Mouse (Mus musculus): ENCODE results near the gene Tuba1b. TPM values are rescaled to one million over a fixed set of nuclear protein-coding genes. Genes with fewer than 3 reads are reported as not detected.
A peak's percentile ranks its signal among the peaks of the same experiment; 100 is the strongest.
"Not testable (repeated sequence)": the region's sequence is repeated elsewhere in the genome, so short reads cannot be mapped to it uniquely, and the experiment has no call there.

The Tuba1b gene
- total and polyA plus RNA-seq, 2 experiments from 2014 or later, result 1,582 to 3,264 TPM

DNA sequence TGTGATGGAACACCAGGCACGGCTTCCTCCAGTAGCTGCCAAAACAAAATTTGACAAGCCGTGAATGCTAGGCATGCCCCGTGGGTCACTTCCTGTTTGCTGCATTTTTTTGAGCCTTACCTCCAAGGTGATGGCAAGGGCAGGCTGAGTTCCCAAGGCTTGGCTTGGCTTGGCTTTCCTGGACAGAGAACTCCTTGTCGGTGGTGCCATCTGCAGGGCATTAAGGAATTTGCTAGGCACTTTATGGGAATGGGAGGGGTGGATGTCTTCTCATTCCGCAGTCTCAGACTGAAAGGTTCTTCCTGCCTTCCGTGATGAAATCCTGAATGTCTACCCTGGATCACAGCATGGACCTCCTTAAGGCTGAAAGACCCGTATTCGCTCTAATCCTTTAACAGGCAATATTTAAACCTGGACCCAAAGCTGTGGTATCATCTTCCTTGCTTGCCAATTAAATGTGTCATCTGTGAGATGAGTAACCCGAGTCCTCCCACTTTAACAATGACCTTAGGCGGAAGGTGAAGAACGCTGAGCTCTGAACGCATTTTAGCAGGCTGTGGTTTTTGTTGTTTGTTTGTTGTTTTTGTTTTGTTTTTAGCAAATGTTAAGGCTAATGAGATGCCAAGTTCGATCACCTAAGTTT is 5.6 kb downstream of the Tuba1b start:
- H3K4me1 ChIP-seq (ENCODE audit: insufficient read depth, low read length), result 0 out of 2 replicates have a peak, but pooled peaks cover 4% of the 10 kb centered on the region
- no peak overlapping the region for H3K4me3 ChIP-seq (ENCODE audit: low read depth, low read length)
- TF ChIP-seq CTCF (IDR thresholded peaks at IDR 0.05), result peak; percentile 89
- peaks cover 4% of the 10 kb centered on the region; the same call in 1 of the 2 replicates for H3K36me3 ChIP-seq (ENCODE audit: insufficient read depth, low read length)
- peak overlapping the region; percentile 13; the same call in 1 of the 2 replicates for H3K4me2 ChIP-seq (ENCODE audit: low read depth, low read length, poor library complexity, severe bottlenecking)
- H3K27me3 ChIP-seq (ENCODE audit: insufficient read depth, low read length), result no peaks in the 10 kb centered on the region
- no peaks in the 10 kb centered on the region for H3K9me3 ChIP-seq (ENCODE audit: low read length)
- no peak overlapping the region for H3K9ac ChIP-seq (replicated peaks; ENCODE audit: low read length, poor library complexity, severe bottlenecking)
- DNase-seq (ENCODE audit: low spot score) (peak; percentile 90), ATAC-seq (ENCODE audit: low FRiP score) (peak; percentile 69; the same call in 1 of the 2 replicates)
- WGBS, result 15% methylated on average over 13 of the region's 13 CpGs
- H3K27ac ChIP-seq (ENCODE audit: low read depth, low read length), result no peak overlapping the region

DNA sequence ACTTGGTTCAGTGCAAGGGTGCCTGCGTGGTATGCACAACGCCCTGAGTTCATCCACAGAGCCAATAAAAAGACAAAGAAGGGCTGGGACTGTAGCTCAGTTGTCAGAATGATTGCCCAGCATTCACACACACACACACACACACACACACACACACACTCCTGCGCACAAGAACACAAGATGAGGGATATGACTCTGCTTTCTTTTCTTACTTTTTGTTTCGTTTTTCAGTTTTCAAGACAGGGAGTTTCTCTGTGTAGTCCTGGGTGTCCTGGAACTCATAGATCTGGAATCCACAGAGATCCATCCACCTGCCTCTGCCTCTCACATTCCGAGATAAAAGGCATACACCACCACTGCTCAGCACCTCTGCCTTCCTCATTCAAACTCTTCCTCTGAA is 6.8 kb downstream of the Tuba1b start:
- Histone ChIP-seq H3K4me1 (ENCODE audit: insufficient read depth, low read length) (0 out of 2 replicates have a peak, but pooled peaks cover 4% of the 10 kb centered on the region), H3K9ac (replicated peaks; ENCODE audit: low read length, poor library complexity, severe bottlenecking) (no peak overlapping the region), H3K36me3 (ENCODE audit: insufficient read depth, low read length) (peaks cover 4% of the 10 kb centered on the region; the same call in 1 of the 2 replicates), H3K27me3 (ENCODE audit: insufficient read depth, low read length) (no peaks in the 10 kb centered on the region), H3K4me3 (ENCODE audit: low read depth, low read length) (no peak overlapping the region), H3K27ac (ENCODE audit: low read depth, low read length) (no peak overlapping the region), H3K4me2 (ENCODE audit: low read depth, low read length, poor library complexity, severe bottlenecking) (no peak overlapping the region), H3K9me3 (ENCODE audit: low read length) (no peaks in the 10 kb centered on the region)
- no peak for ATAC-seq (ENCODE audit: low FRiP score)
- no peak for DNase-seq (ENCODE audit: low spot score)
- no peak for TF ChIP-seq CTCF (IDR thresholded peaks at IDR 0.05)
- WGBS, result 84% methylated on average over 5 of the region's 5 CpGs

DNA sequence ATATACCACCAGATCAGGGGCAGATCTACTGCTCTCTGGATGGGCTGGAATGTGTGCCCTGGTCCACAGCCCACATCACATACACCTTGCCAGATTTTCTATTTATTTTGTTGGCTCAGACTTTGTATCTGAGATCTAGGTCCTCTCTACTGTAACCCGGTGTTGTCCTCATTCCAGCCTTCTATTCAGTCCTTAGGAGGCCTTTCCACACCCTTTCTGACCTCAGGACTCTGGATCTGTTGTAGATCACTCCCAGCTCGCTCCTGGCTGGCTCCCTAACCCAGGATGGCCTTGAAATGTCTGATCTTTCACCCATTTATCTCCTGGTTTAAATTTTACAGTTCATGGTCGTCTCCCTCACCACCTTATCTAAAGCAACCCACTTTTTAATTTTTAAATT is 9.7 kb downstream of the Tuba1b start:
- Histone ChIP-seq H3K9me3 (ENCODE audit: low read length) (no peaks in the 10 kb centered on the region), H3K27ac (ENCODE audit: low read depth, low read length) (no peak overlapping the region), H3K27me3 (ENCODE audit: insufficient read depth, low read length) (no peaks in the 10 kb centered on the region), H3K4me2 (ENCODE audit: low read depth, low read length, poor library complexity, severe bottlenecking) (no peak overlapping the region), H3K4me3 (ENCODE audit: low read depth, low read length) (no peak overlapping the region), H3K4me1 (ENCODE audit: insufficient read depth, low read length) (no peaks in the 10 kb centered on the region), H3K36me3 (ENCODE audit: insufficient read depth, low read length) (no peaks in the 10 kb centered on the region), H3K9ac (replicated peaks; ENCODE audit: low read length, poor library complexity, severe bottlenecking) (no peak overlapping the region)
- DNase-seq (ENCODE audit: low spot score) (no peak), ATAC-seq (ENCODE audit: low FRiP score) (no peak)
- 71% methylated on average over 3 of the region's 3 CpGs for WGBS
- no peak for TF ChIP-seq CTCF (IDR thresholded peaks at IDR 0.05)

DNA sequence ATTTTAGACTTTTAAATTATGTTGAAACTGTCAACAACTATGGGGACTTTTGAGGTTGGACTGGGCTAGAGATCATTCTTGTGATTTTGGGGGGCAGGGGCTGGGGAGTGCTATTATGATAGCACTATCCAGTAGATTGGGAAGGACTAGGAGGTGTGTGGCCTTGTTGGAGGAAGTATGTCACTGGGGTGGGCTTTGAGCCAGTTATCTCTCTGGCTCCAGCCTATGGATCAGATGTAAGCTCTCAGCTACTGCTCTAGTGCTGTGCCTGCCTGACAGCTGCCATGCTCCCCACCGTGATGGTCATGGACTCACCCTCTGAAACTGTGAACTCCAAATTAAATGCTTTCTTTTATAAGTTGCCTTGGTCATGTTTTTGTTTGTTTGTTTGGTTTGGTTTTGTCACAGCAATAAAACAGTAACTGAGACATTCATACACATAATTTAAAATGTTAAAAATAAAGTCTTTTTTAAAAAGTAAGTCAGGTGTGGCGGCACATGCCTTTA is 11.3 kb downstream of the Tuba1b start:
- DNase-seq (ENCODE audit: low spot score), result no peak
- no peak for ATAC-seq (ENCODE audit: low FRiP score)
- H3K27me3 ChIP-seq (ENCODE audit: insufficient read depth, low read length), result no peaks in the 10 kb centered on the region
- no peak overlapping the region for H3K9ac ChIP-seq (replicated peaks; ENCODE audit: low read length, poor library complexity, severe bottlenecking)
- H3K9me3 ChIP-seq (ENCODE audit: low read length), result no peaks in the 10 kb centered on the region
- no peak overlapping the region for H3K4me2 ChIP-seq (ENCODE audit: low read depth, low read length, poor library complexity, severe bottlenecking)
- no peaks in the 10 kb centered on the region for H3K36me3 ChIP-seq (ENCODE audit: insufficient read depth, low read length)
- 80% methylated on average over 2 of the region's 2 CpGs for WGBS
- no peaks in the 10 kb centered on the region for H3K4me1 ChIP-seq (ENCODE audit: insufficient read depth, low read length)
- no peak for TF ChIP-seq CTCF (IDR thresholded peaks at IDR 0.05)
- H3K27ac ChIP-seq (ENCODE audit: low read depth, low read length), result no peak overlapping the region
- no peak overlapping the region for H3K4me3 ChIP-seq (ENCODE audit: low read depth, low read length)

DNA sequence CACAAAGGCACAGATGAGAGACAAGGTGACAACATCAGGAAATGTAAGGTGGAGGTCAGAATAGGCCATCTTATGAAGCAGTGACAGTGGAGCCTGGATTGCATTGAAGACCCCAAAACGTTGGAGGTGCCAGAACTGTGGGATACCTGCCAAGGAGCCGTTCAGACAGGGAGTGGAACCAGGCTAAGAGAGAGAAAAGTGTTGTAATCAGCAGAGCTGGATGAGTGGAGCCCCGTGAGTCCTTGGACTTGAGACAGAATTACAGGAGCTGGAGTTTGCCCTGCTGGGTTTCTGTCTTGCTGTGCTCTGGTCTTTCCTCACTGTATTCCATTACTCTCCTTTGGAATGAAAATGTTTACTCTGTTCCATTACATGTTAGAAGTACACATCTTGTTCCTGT is 11.8 kb downstream of the Tuba1b start:
- WGBS, result 54% methylated on average over 3 of the region's 3 CpGs
- no peak for DNase-seq (ENCODE audit: low spot score)
- Histone ChIP-seq H3K36me3 (ENCODE audit: insufficient read depth, low read length) (no peaks in the 10 kb centered on the region), H3K27me3 (ENCODE audit: insufficient read depth, low read length) (no peaks in the 10 kb centered on the region), H3K9me3 (ENCODE audit: low read length) (no peaks in the 10 kb centered on the region), H3K27ac (ENCODE audit: low read depth, low read length) (no peak overlapping the region), H3K9ac (replicated peaks; ENCODE audit: low read length, poor library complexity, severe bottlenecking) (no peak overlapping the region), H3K4me2 (ENCODE audit: low read depth, low read length, poor library complexity, severe bottlenecking) (no peak overlapping the region), H3K4me1 (ENCODE audit: insufficient read depth, low read length) (no peaks in the 10 kb centered on the region), H3K4me3 (ENCODE audit: low read depth, low read length) (no peak overlapping the region)
- ATAC-seq (ENCODE audit: low FRiP score), result no peak
- no peak for TF ChIP-seq CTCF (IDR thresholded peaks at IDR 0.05)

DNA sequence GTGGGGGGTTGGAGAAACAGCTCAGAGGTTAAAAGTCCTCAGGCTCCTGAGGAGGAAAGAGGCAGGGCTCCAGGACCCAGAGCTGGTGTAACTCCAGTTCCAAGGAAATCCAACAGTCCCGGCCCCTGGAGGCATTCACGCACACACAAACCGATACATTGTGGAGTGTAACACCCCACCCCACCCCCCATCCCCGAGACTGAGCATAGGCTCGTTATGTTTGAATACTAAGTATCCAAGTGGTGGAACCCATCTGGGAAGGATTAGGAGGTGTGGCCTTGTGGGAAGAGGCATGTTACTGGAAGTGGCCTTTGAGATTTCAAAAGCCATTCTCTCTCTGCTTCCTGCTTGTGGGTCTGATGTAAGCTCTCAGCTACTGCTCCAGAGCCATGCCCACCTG is 12.9 kb downstream of the Tuba1b start:
- Histone ChIP-seq H3K4me2 (ENCODE audit: low read depth, low read length, poor library complexity, severe bottlenecking) (no peak overlapping the region), H3K4me1 (ENCODE audit: insufficient read depth, low read length) (peaks cover 2% of the 10 kb centered on the region; the same call in 1 of the 2 replicates), H3K27me3 (ENCODE audit: insufficient read depth, low read length) (no peaks in the 10 kb centered on the region), H3K9me3 (ENCODE audit: low read length) (no peaks in the 10 kb centered on the region), H3K27ac (ENCODE audit: low read depth, low read length) (no peak overlapping the region), H3K36me3 (ENCODE audit: insufficient read depth, low read length) (no peaks in the 10 kb centered on the region), H3K9ac (replicated peaks; ENCODE audit: low read length, poor library complexity, severe bottlenecking) (no peak overlapping the region), H3K4me3 (ENCODE audit: low read depth, low read length) (no peak overlapping the region)
- 83% methylated on average over 5 of the region's 5 CpGs for WGBS
- DNase-seq (ENCODE audit: low spot score) (no peak), ATAC-seq (ENCODE audit: low FRiP score) (no peak)
- no peak for TF ChIP-seq CTCF (IDR thresholded peaks at IDR 0.05)

DNA sequence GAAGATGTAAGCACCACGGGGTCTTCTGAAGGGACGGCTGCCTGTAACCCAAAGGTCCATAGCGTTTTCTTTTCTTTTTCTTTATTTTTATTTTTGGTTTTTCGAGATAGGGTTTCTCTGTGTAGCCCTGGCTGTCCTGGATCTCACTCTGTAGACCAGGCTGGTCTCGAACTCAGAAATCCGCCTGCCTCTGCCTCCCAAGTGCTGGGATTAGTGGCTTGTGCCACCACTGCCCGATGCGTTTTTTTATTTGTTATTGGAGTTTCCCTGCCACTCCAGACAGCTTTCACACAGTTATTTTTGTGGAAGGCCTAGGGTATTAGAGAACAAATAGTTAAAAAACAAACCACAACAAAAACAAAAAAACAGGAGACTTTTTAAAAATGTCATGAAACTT is 15.9 kb downstream of the Tuba1b start:
- Histone ChIP-seq H3K4me2 (ENCODE audit: low read depth, low read length, poor library complexity, severe bottlenecking) (peak overlapping the region; percentile 49), H3K4me3 (ENCODE audit: low read depth, low read length) (peak overlapping the region; percentile 91), H3K9ac (replicated peaks; ENCODE audit: low read length, poor library complexity, severe bottlenecking) (0 out of 2 replicates have a peak overlapping the region, but pooled peaks have one; percentile 36)
- not testable (repeated sequence) for DNase-seq (ENCODE audit: low spot score); H3K27me3 ChIP-seq (ENCODE audit: insufficient read depth, low read length); H3K9me3 ChIP-seq (ENCODE audit: low read length); ATAC-seq (ENCODE audit: low FRiP score); H3K36me3 ChIP-seq (ENCODE audit: insufficient read depth, low read length); H3K27ac ChIP-seq (ENCODE audit: low read depth, low read length); H3K4me1 ChIP-seq (ENCODE audit: insufficient read depth, low read length)
- WGBS, result 29% methylated on average over 8 of the region's 8 CpGs
